Mouse (Mus musculus) CD4-positive naive resting alpha-beta T cell, adult 57 days (primary cell): Measurements from ENCODE around the gene Olfr917. TPM values are rescaled to one million over a fixed set of nuclear protein-coding genes. Genes with fewer than 3 reads are reported as not detected.

Experiments used
- total RNA-seq: library from RNA; stranded (reverse); gene quantifications from one replicate; pipeline ENCODE4 v1.2.4, GENCODE M21; 2023

Gene Olfr917
- total RNA-seq: not detected

GRCm38 (mm10) chr9:38665742-38666141 lies at the start of gene Olfr917:
Olfr917 (minus strand) TSS chr9:38665842.

GRCm38 (mm10) chr9:38674501-38674900 lies 8.9 kb upstream of the Olfr917 start, which contains the start of gene Olfr918:
Olfr918 (minus strand) TSS chr9:38674601.

GRCm38 (mm10) chr9:38659775-38660174 lies 5.9 kb downstream of the Olfr917 start, which contains the start of gene Olfr916:
Olfr916 (minus strand) TSS chr9:38659875.

Other genes starting within 250 kb of the Olfr917 start
- gene Olfr901, start 236.4 kb downstream of the Olfr917 start, total RNA-seq: not detected
- not detected for gene Olfr902, start 218.2 kb downstream of the Olfr917 start, total RNA-seq
- not detected for gene Olfr904, start 202.7 kb downstream of the Olfr917 start, total RNA-seq
- 0.12 TPM for gene Olfr905, start 194.7 kb downstream of the Olfr917 start, total RNA-seq
- gene Olfr906, start 178.8 kb downstream of the Olfr917 start, total RNA-seq: not detected
- gene Olfr907, start 170.0 kb downstream of the Olfr917 start, total RNA-seq: not detected
- not detected for gene Olfr911-ps1, start 144.3 kb downstream of the Olfr917 start, total RNA-seq
- not detected for gene Olfr910, start 128.0 kb downstream of the Olfr917 start, total RNA-seq
- not detected for gene Olfr912, start 85.7 kb downstream of the Olfr917 start, total RNA-seq
- gene Olfr913, start 73.1 kb downstream of the Olfr917 start, total RNA-seq: not detected
- not detected for gene Olfr914, start 60.7 kb downstream of the Olfr917 start, total RNA-seq
- gene Olfr916, start 6.0 kb downstream of the Olfr917 start, total RNA-seq: not detected
- not detected for gene Olfr918, start 8.8 kb upstream of the Olfr917 start, total RNA-seq
- gene Olfr919, start 37.8 kb upstream of the Olfr917 start, total RNA-seq: not detected
- gene Vwa5a, start 52.4 kb upstream of the Olfr917 start, total RNA-seq: 6.6 TPM
- not detected for gene Olfr920, start 86.5 kb upstream of the Olfr917 start, total RNA-seq
- gene Olfr921, start 107.2 kb upstream of the Olfr917 start, total RNA-seq: not detected
- gene Olfr922, start 148.8 kb upstream of the Olfr917 start, total RNA-seq: not detected
- not detected for gene Olfr923, start 160.7 kb upstream of the Olfr917 start, total RNA-seq
- gene Olfr924, start 178.6 kb upstream of the Olfr917 start, total RNA-seq: not detected
- gene Olfr26, start 189.2 kb upstream of the Olfr917 start, total RNA-seq: not detected
- gene Olfr926, start 211.3 kb upstream of the Olfr917 start, total RNA-seq: not detected